Mouse (Mus musculus) midbrain, embryonic 13.5 days (tissue): ENCODE measurements around the gene Gpr19. TPM values are rescaled to one million over a fixed set of nuclear protein-coding genes. Genes with fewer than 3 reads are reported as not detected.

Experiments
- ATAC-seq: fragments of 200-750 bp; cut with Nextera tagmentation; 2 replicates; pipeline ENCODE4 v1.8.0; 2017; ENCODE audit warnings: mild to moderate bottlenecking, moderate TSS enrichment, moderate library complexity
- H3K27ac ChIP-seq: fragments of 300-500 bp; sonication (generic); 2 replicates; pipeline ENCODE4 v1.5.1; 2015; ENCODE audit warnings: inconsistent platforms, mild to moderate bottlenecking, moderate library complexity
- H3K27me3 ChIP-seq: fragments of 300-500 bp; sonication (generic); 2 replicates; pipeline ENCODE4 v1.6.1; 2015; ENCODE audit warnings: mild to moderate bottlenecking, inconsistent platforms
- H3K36me3 ChIP-seq: fragments of 300-500 bp; sonication (generic); 2 replicates; pipeline ENCODE4 v1.6.1; 2015; ENCODE audit warnings: mild to moderate bottlenecking, inconsistent platforms
- H3K4me1 ChIP-seq: fragments of 300-500 bp; sonication (generic); replicated peaks from 2 replicates; pipeline ENCODE4 v1.6.1; 2015; ENCODE audit warnings: inconsistent platforms
- H3K4me2 ChIP-seq: fragments of 300-500 bp; sonication (generic); replicated peaks from 2 replicates; pipeline ENCODE4 v1.6.1; 2015; ENCODE audit warnings: moderate library complexity, mild to moderate bottlenecking, inconsistent platforms
- H3K4me3 ChIP-seq: fragments of 300-500 bp; sonication (generic); replicated peaks from 2 replicates; pipeline ENCODE4 v1.5.1; 2015; ENCODE audit warnings: mild to moderate bottlenecking, inconsistent platforms
- H3K9ac ChIP-seq: fragments of 300-500 bp; sonication (generic); replicated peaks from 2 replicates; pipeline ENCODE4 v1.6.1; 2015; ENCODE audit warnings: mild to moderate bottlenecking, inconsistent platforms
- H3K9me3 ChIP-seq: fragments of 300-500 bp; sonication (generic); 2 replicates; pipeline ENCODE4 v1.6.1; 2016; ENCODE audit warnings: mild to moderate bottlenecking, inconsistent platforms
- WGBS: fragments of 180-500 bp; shearing (Covaris S2); methylation state at CpG from one replicate; pipeline ENCODE4 v1.1.7; 2015; 5-methylcytosine and 5-hydroxymethylcytosine counted together
- polyA plus RNA-seq: library from polyadenylated mRNA; unstranded; fragments of >200 nt; fragmentation: Nextera tagmentation; extraction: Ambion mirVana; gene quantifications from 2 replicates; pipeline ENCODE4 v1.2.1, GENCODE M21; 2015

The Gpr19 gene
- polyA plus RNA-seq, 1 experiment from 2014 or later: 45.0 TPM

- Histone ChIP-seq H3K36me3 (no peaks in the 10 kb centered on the region), H3K4me3 (no peak overlapping the region), H3K9me3 (no peaks in the 10 kb centered on the region), H3K4me1 (0 out of 2 replicates have a peak, but pooled peaks cover 5% of the 10 kb centered on the region), H3K27me3 (no peaks in the 10 kb centered on the region), H3K4me2 (no peak overlapping the region), H3K9ac (no peak overlapping the region), H3K27ac (no peak overlapping the region)
- no peak for ATAC-seq
- whole genome bisulfite sequencing: 82% methylated on average over 4 of the region's 4 CpGs
Observed at GRCm38 (mm10) chr6:134903368-134903767, 5.0 kb upstream of the Gpr19 start.

DNA sequence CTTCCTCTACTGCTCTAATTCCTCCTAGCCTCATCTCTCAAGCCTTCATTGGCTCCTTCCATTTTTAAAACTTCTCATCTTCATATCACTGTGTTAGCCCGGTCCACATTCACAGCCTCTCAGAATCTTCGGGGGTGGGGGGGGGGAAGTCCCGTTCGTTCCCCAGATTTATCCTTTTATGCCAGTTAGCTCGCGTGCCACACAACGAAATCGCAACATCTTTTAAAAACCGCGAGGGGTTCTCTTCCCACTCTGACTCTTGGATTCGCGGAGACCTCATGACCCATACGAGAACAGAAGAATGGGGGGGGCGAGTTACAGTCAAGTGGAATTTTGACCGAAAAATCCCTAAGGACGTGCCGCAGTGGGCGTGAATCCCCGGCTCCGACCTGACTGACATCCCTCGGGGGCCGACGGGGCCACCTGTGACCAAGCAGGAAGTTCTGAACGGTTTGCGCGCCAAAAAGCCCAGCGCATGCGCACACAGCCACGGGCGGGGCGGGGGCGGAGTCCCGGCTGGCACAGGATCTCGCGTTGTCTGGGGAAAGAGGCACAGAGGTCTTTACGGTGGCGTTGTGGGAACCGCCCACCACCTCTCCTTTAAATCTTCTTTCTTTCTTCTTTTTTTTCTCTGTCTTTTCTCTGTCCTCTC is 809 bp downstream of the Gpr19 start:
- Histone ChIP-seq H3K27me3 (no peaks in the 10 kb centered on the region), H3K4me2 (peak overlapping the region; percentile 77), H3K9ac (peak overlapping the region; percentile 83), H3K36me3 (no peaks in the 10 kb centered on the region), H3K4me3 (peak overlapping the region; percentile 59), H3K9me3 (no peaks in the 10 kb centered on the region), H3K27ac (peak overlapping the region; percentile 100), H3K4me1 (peaks cover 18% of the 10 kb centered on the region)
- ATAC-seq: peak; percentile 94
- WGBS: 1% methylated on average over 38 of the region's 38 CpGs

DNA sequence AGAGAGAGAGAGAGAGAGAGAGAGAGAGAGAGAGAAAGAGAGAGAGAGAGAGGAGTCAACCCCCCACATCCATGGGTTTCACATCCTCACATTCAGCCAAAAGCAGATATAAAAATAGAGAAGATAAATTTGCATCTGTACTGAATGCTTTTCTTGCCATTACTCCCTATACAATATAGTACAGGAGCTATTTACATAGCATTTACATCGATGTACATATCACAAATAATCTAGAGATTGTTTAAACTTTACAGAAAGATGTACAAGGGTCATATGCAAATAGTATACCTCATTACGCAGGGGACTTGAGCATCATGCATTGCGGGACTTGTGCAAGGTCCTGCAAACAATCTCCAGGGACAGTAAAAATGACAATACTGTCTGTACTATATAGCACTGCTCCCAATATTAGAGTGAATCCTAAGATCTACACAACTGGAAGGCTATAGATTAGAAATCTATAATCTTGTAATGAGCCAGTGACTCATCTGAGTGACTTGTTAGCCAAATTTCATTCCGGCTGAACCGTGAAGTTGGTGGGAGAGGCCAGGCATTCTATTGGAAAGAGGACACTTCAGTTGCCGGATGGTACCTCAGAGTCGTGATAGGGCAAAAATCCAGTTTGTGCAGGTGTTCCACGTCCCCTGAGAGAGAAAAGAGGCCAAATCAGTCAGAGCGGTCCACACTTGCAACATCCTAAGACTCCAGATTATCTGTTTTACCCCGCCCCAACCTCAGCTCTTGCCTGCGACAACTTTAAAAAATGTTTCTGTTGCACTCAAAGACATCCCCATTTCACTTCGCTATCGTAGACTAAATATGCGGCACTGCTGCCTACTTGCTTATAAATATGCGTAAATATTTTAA is 1.6 kb downstream of the Gpr19 start:
- Histone ChIP-seq H3K27ac (no peak overlapping the region), H3K4me1 (peaks cover 18% of the 10 kb centered on the region), H3K4me2 (peak overlapping the region; percentile 77), H3K4me3 (peak overlapping the region; percentile 59), H3K9ac (peak overlapping the region; percentile 83), H3K36me3 (no peaks in the 10 kb centered on the region), H3K9me3 (no peaks in the 10 kb centered on the region), H3K27me3 (no peaks in the 10 kb centered on the region)
- no peak for ATAC-seq
- WGBS: 55% methylated on average over 15 of the region's 15 CpGs

DNA sequence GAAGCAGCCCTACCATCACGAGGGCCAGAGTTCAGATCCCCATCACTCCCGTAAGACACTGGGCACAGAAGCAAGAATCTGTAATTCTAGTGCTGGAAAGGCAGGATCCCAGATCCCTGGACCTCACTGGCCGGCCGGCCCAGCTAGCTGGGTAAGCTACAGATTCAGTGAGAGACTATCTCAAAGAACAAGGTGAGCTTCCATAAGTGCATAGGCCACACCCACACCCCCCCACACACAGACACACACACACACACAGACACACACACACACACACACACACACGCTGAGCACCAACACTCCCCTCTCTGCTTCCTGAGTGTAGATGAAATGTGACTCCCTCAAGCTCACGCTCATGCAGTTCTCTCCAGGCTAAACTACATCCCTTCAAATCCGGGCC is 7.9 kb downstream of the Gpr19 start:
- Histone ChIP-seq H3K4me1 (peaks cover 32% of the 10 kb centered on the region), H3K4me3 (no peak overlapping the region), H3K27me3 (no peaks in the 10 kb centered on the region), H3K36me3 (no peaks in the 10 kb centered on the region), H3K4me2 (no peak overlapping the region), H3K9me3 (no peaks in the 10 kb centered on the region), H3K9ac (no peak overlapping the region), H3K27ac (no peak overlapping the region)
- no peak for ATAC-seq
- WGBS: 87% methylated on average over 7 of the region's 7 CpGs

DNA sequence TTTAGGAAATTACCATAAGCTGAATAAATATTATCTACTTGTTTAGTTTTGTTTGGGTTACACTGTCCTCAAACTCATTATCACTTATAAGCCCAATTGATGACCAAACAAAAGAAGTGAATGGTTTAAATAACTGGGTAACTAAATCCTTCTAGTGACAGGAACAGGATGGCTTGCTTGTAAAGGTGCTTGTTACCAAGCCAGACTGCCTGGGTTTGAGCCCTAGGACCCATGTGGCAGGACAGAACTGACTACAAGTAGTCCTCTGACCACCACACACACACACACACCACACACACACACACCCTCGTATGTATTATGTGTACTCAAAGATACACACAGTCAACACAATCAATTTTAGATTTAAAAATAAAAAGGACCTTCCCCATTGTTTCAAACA is 8.6 kb downstream of the Gpr19 start:
- H3K9me3 ChIP-seq: no peaks in the 10 kb centered on the region
- no peaks in the 10 kb centered on the region for H3K27me3 ChIP-seq
- no peak overlapping the region for H3K9ac ChIP-seq
- no peak for ATAC-seq
- WGBS: 72% methylated on average over 1 of the region's 1 CpGs
- peaks cover 39% of the 10 kb centered on the region for H3K4me1 ChIP-seq
- no peak overlapping the region for H3K4me2 ChIP-seq
- H3K36me3 ChIP-seq: no peaks in the 10 kb centered on the region
- peak overlapping the region; percentile 92 for H3K27ac ChIP-seq
- no peak overlapping the region for H3K4me3 ChIP-seq

GRCm38 (mm10) chr6:134888563-134889017 is 9.8 kb downstream of the Gpr19 start:
- ATAC-seq: peak; percentile 79
- H3K4me3 ChIP-seq: peak overlapping the region; percentile 57
- no peaks in the 10 kb centered on the region; the same call in 1 of the 2 replicates for H3K36me3 ChIP-seq
- WGBS: 1% methylated on average over 4 of the region's 4 CpGs
- H3K27me3 ChIP-seq: no peaks in the 10 kb centered on the region
- H3K9me3 ChIP-seq: no peaks in the 10 kb centered on the region
- H3K4me1 ChIP-seq: peaks cover 51% of the 10 kb centered on the region
- peak overlapping the region; percentile 51 for H3K9ac ChIP-seq
- H3K27ac ChIP-seq: peak overlapping the region; percentile 92
- peak overlapping the region; percentile 73 for H3K4me2 ChIP-seq

DNA sequence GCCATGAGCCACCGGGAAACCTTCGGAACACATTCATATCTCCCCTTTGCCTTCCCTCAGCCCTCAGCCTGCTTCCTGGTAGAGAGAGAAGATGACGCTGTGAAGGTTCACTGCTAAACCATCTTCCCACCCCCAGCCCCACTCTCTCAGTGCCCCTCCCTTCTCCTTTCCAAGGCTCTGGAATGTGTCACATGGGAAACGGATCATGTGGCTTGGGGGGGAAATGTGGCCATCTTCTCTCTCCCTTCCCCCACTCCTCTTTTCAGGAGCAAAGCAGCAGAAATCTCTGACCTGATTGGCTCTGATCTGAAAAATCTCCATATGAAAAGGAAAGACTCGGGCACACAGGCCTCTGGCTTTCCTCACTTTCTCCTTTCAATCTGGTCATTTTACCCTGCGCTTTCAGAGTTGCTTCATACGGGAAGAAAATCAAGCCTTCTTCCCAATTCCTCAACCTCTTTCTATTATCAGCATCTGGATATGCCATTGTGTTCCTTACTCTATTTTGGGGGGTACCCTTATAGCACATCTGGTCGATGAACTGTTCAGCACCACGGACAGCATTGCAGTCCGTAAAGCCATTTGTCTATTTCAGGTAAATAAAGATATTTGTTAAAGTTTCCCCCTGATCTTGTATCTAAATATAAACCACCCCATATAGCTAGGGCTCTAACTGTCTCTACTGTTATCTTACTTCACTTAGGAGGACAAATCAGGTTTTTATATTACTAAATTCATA is 10.5 kb downstream of the Gpr19 start:
- WGBS: 2% methylated on average over 10 of the region's 10 CpGs
- peak overlapping the region; percentile 57 for H3K4me3 ChIP-seq
- peak; percentile 87 for ATAC-seq

GRCm38 (mm10) chr6:134887008-134887407 is 11.4 kb downstream of the Gpr19 start:
- peak overlapping the region; percentile 73 for H3K4me2 ChIP-seq
- H3K4me1 ChIP-seq: peaks cover 59% of the 10 kb centered on the region
- peaks cover 9% of the 10 kb centered on the region for H3K36me3 ChIP-seq
- H3K9me3 ChIP-seq: no peaks in the 10 kb centered on the region
- ATAC-seq: peak; percentile 32; the same call in 1 of the 2 replicates
- H3K4me3 ChIP-seq: peak overlapping the region; percentile 57
- WGBS: 5% methylated on average over 5 of the region's 5 CpGs
- H3K27me3 ChIP-seq: no peaks in the 10 kb centered on the region
- peak overlapping the region; percentile 92 for H3K27ac ChIP-seq
- peak overlapping the region; percentile 82 for H3K9ac ChIP-seq

More for the DNA sequence above, 10.5 kb downstream of the Gpr19 start:
- no peaks in the 10 kb centered on the region for H3K27me3 ChIP-seq
- peak overlapping the region; percentile 73 for H3K4me2 ChIP-seq
- H3K36me3 ChIP-seq: peaks cover under 1% of the 10 kb centered on the region; the same call in 1 of the 2 replicates
- H3K27ac ChIP-seq: peak overlapping the region; percentile 92
- H3K9me3 ChIP-seq: no peaks in the 10 kb centered on the region
- peaks cover 55% of the 10 kb centered on the region for H3K4me1 ChIP-seq
- peak overlapping the region; percentile 82 for H3K9ac ChIP-seq

DNA sequence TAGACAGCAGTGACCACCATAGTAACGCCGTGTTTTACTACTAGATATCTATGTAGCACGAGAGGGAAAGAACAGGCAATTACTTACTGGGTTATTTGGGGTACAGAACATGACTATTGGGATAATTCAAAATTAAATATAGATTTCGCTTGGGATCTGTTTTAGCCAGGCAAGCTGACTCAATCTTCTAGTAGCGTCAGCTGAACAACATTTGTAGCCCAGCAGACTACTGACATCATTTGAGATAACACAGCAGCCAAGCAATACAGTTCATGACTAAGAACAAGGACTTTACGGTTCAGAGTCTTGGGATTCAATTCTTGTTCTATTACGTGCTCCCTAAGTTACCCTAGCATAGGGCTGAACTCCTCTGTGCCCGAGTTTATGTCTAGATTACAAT is 11.9 kb downstream of the Gpr19 start:
- peak overlapping the region; percentile 73 for H3K4me2 ChIP-seq
- peak overlapping the region; percentile 57 for H3K4me3 ChIP-seq
- peak overlapping the region; percentile 82 for H3K9ac ChIP-seq
- no peaks in the 10 kb centered on the region for H3K9me3 ChIP-seq
- ATAC-seq: no peak
- peak overlapping the region; percentile 92 for H3K27ac ChIP-seq
- H3K36me3 ChIP-seq: peaks cover 13% of the 10 kb centered on the region
- WGBS: 75% methylated on average over 8 of the region's 8 CpGs
- no peaks in the 10 kb centered on the region for H3K27me3 ChIP-seq
- H3K4me1 ChIP-seq: peaks cover 62% of the 10 kb centered on the region

DNA sequence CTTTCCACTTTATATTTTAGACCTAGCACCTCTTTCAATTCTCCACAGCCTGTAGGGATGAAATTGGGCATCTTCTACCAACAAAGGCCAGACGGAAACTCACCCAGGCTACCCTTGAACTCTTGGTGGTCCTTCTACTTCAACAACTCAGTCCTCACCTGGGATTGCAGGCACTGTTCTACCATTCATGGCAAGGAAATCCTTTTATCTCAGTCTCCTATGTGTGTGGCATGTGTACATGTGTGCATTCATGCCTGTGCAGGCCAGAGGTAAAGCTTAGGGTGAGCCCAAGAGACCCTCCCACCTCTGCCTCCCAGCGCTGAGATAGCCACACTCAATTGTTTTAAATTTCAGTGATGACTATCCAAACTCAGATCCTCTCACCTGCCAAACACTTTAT is 12.9 kb downstream of the Gpr19 start:
- H3K4me3 ChIP-seq: peak overlapping the region; percentile 57
- peaks cover 72% of the 10 kb centered on the region for H3K4me1 ChIP-seq
- H3K27ac ChIP-seq: no peak overlapping the region
- peak overlapping the region; percentile 73 for H3K4me2 ChIP-seq
- H3K9ac ChIP-seq: peak overlapping the region; percentile 82
- WGBS: 95% methylated on average over 2 of the region's 2 CpGs
- H3K36me3 ChIP-seq: peaks cover 13% of the 10 kb centered on the region
- no peak for ATAC-seq
- H3K27me3 ChIP-seq: no peaks in the 10 kb centered on the region
- H3K9me3 ChIP-seq: no peaks in the 10 kb centered on the region

- Histone ChIP-seq H3K4me2 (no peak overlapping the region), H3K27ac (no peak overlapping the region), H3K27me3 (no peaks in the 10 kb centered on the region), H3K36me3 (peaks cover 13% of the 10 kb centered on the region), H3K9me3 (no peaks in the 10 kb centered on the region), H3K4me1 (peaks cover 71% of the 10 kb centered on the region), H3K9ac (peak overlapping the region; percentile 24; the same call in 1 of the 2 replicates), H3K4me3 (no peak overlapping the region)
- 89% methylated on average over 4 of the region's 4 CpGs for WGBS
- no peak for ATAC-seq
Observed at GRCm38 (mm10) chr6:134883661-134884060, 14.7 kb downstream of the Gpr19 start.
